Mouse (Mus musculus): Measurements from ENCODE around the gene C1rb.
"Not testable (repeated sequence)": the region's sequence is repeated elsewhere in the genome, so short reads cannot be mapped to it uniquely, and the experiment has no call there.

DNA sequence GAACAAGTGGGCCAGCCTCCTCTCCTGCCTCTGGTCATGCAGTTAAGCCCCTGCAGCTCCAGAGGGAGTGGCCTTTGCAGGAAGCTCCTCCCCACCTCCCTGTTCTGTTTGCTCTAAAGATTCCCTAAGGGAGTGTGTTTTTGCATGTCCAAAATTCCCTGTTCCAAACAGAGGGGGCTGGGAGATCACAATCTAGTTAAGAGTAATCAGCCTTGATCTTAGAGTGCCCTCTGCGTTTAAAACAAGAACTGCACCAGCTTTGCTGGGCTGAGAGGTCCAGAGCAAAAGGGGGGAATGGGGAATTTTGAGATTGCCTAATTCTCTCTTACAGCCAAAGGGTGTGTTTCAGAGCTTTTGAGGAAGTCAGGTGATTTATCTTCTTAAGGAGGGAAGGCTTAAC lies 27.8 kb upstream of the C1rb start, which contains the start of gene C1s1:
- not testable (repeated sequence) for TF ChIP-seq MAFK (IDR thresholded peaks at IDR 0.05; ENCODE audit: insufficient read depth, low read depth, low read length); CHD2 (IDR thresholded peaks at IDR 0.05; ENCODE audit: low read depth, low read length)

Measured in ES-E14 (cell line).